Mouse (Mus musculus) embryonic fibroblast, embryonic 13.5 days (primary cell): ENCODE data around the gene Tnfaip8l2.

Experiments
- CTCF ChIP-seq: IDR thresholded peaks from 2 replicates; pipeline ENCODE4 v1.5.1; 2011; ENCODE audit warnings: mild to moderate bottlenecking, control low read depth, low read length, moderate library complexity, borderline replicate concordance; ENCODE audit not compliant: insufficient read depth
- POLR2A ChIP-seq: IDR thresholded peaks from 2 replicates; pipeline ENCODE4 v1.6.1; 2011; ENCODE audit warnings: low read depth, mild to moderate bottlenecking, control low read depth, low read length, moderate library complexity

DNA sequence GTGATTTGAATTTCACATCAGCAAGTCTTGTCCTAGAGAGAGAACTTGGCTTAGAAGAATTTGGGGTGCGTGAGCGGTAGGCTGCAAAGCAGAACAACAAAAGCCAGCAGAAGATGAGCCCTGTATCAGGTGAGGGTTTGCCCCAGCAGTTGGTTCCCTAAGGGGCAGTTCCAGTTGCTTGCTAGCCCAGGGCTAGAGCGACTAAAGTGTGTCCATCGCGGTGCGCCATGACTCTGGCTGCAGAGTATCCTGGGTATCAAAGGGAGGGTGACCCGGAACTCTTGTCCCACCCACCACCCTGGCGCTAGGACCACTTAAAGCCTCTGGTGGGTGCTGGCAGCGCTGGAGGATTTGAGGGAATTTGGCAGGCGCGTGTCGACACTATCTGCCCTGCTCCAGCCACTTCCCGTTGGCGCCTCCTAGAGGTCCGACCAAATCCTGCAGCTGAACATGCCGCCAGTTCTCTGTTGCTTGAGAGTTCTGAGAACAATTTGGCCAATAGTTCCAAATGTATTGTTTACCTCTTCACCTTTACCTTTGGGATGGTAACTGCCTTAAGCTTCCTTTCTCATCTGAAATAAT lies 31.9 kb upstream of the Tnfaip8l2 start:
- TF ChIP-seq CTCF, result peak; percentile 66; the same call in 1 of the 2 replicates
- no peak for TF ChIP-seq POLR2A
